Mouse (Mus musculus) midbrain, embryonic 13.5 days (tissue): ENCODE measurements around the gene Desi2. TPM values are rescaled to one million over a fixed set of nuclear protein-coding genes. Genes with fewer than 3 reads are reported as not detected.
"Not testable (repeated sequence)": the region's sequence is repeated elsewhere in the genome, so short reads cannot be mapped to it uniquely, and the experiment has no call there.

ENCODE experiments used
- ATAC-seq: fragments of 200-750 bp; cut with Nextera tagmentation; 2 replicates; pipeline ENCODE4 v1.8.0; 2017; ENCODE audit warnings: mild to moderate bottlenecking, moderate TSS enrichment, moderate library complexity
- H3K27ac ChIP-seq: fragments of 300-500 bp; sonication (generic); 2 replicates; pipeline ENCODE4 v1.5.1; 2015; ENCODE audit warnings: inconsistent platforms, mild to moderate bottlenecking, moderate library complexity
- H3K27me3 ChIP-seq: fragments of 300-500 bp; sonication (generic); 2 replicates; pipeline ENCODE4 v1.6.1; 2015; ENCODE audit warnings: mild to moderate bottlenecking, inconsistent platforms
- H3K36me3 ChIP-seq: fragments of 300-500 bp; sonication (generic); 2 replicates; pipeline ENCODE4 v1.6.1; 2015; ENCODE audit warnings: mild to moderate bottlenecking, inconsistent platforms
- H3K4me1 ChIP-seq: fragments of 300-500 bp; sonication (generic); replicated peaks from 2 replicates; pipeline ENCODE4 v1.6.1; 2015; ENCODE audit warnings: inconsistent platforms
- H3K4me2 ChIP-seq: fragments of 300-500 bp; sonication (generic); replicated peaks from 2 replicates; pipeline ENCODE4 v1.6.1; 2015; ENCODE audit warnings: moderate library complexity, mild to moderate bottlenecking, inconsistent platforms
- H3K4me3 ChIP-seq: fragments of 300-500 bp; sonication (generic); replicated peaks from 2 replicates; pipeline ENCODE4 v1.5.1; 2015; ENCODE audit warnings: mild to moderate bottlenecking, inconsistent platforms
- H3K9ac ChIP-seq: fragments of 300-500 bp; sonication (generic); replicated peaks from 2 replicates; pipeline ENCODE4 v1.6.1; 2015; ENCODE audit warnings: mild to moderate bottlenecking, inconsistent platforms
- H3K9me3 ChIP-seq: fragments of 300-500 bp; sonication (generic); 2 replicates; pipeline ENCODE4 v1.6.1; 2016; ENCODE audit warnings: mild to moderate bottlenecking, inconsistent platforms
- WGBS: fragments of 180-500 bp; shearing (Covaris S2); methylation state at CpG from one replicate; pipeline ENCODE4 v1.1.7; 2015; 5-methylcytosine and 5-hydroxymethylcytosine counted together
- polyA plus RNA-seq: library from polyadenylated mRNA; unstranded; fragments of >200 nt; fragmentation: Nextera tagmentation; extraction: Ambion mirVana; gene quantifications from 2 replicates; pipeline ENCODE4 v1.2.1, GENCODE M21; 2015

Gene Desi2
- polyA plus RNA-seq, 1 experiment from 2014 or later: 19.7 TPM

DNA sequence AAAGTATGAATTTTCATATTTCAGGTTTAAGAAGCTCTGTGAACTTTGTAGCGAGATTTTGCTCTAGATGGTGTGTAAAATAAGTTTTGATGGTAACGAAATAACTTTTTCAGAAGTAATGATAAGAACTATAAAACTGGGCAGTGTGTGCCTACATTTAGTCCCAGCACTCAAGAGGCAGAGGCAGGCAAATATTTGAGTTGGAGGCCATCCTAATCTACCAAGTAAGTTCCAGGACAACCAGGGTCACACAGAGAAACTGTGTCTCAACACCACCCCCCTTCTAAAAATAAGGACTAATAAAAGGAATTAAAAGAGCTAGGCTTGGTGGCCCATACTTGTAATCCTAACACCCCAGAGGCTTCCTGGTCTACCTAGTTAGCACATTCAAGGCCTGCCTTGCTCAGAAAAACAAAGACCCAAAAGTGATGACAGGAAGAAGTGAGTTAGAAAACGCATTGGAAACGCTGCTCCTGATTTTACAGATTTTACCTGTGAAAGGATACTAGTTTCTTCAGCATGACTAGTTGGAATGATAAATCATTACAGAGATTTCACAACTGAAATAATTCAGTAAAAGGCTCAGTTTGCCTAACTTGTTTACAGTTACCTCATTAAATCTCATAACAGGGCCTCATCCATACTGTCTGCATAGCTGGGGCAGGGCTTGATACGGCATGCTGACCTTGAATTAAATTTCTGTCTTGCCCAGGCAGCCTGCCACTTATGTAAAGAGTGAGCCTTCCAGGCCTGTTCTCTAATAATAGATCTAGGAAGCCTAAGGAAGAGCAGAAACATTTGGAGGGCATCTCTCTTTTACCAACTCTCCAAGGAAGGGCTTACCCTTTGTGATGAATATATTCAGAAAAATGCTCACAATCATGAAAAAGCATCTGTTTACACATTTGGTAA lies 32.2 kb downstream of the Desi2 start:
- no peak overlapping the region for H3K4me3 ChIP-seq
- no peak overlapping the region for H3K4me2 ChIP-seq
- peaks cover 2% of the 10 kb centered on the region for H3K36me3 ChIP-seq
- ATAC-seq: no peak
- no peaks in the 10 kb centered on the region for H3K4me1 ChIP-seq
- no peak overlapping the region for H3K27ac ChIP-seq
- peaks cover 2% of the 10 kb centered on the region; the same call in 1 of the 2 replicates for H3K9me3 ChIP-seq
- H3K27me3 ChIP-seq: no peaks in the 10 kb centered on the region
- no peak overlapping the region for H3K9ac ChIP-seq
- 84% methylated on average over 5 of the region's 5 CpGs for WGBS

DNA sequence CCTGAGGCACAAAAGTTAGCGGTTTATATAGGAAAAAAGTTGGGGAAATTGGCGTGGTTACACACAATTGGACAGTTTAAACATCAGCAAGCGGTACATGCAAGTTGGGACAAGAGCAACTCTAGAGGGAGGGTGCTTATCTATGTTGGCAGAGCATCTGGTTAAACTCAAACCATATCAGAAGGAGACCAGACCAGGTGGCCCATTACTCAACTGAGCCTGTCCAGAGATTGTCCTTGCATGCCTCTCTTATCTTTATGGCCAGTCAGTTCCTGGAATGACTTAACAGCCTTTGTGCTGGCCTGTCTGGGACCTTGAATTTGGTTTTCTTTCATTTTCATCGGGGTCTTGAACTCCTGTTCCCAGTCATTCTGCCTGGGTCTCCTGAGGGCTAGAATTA lies 41.7 kb downstream of the Desi2 start:
- H3K4me3 ChIP-seq, H3K27me3 ChIP-seq, H3K4me1 ChIP-seq, ATAC-seq, H3K4me2 ChIP-seq, H3K9ac ChIP-seq, H3K27ac ChIP-seq: not testable (repeated sequence)
- Histone ChIP-seq H3K36me3 (peaks cover 51% of the 10 kb centered on the region), H3K9me3 (peaks cover 37% of the 10 kb centered on the region)
- 94% methylated on average over 4 of the region's 4 CpGs for WGBS

- Histone ChIP-seq H3K4me1 (no peaks in the 10 kb centered on the region), H3K27ac (no peak overlapping the region), H3K27me3 (no peaks in the 10 kb centered on the region), H3K9ac (no peak overlapping the region), H3K4me3 (no peak overlapping the region), H3K36me3 (peaks cover 5% of the 10 kb centered on the region; the same call in 1 of the 2 replicates), H3K9me3 (no peaks in the 10 kb centered on the region), H3K4me2 (no peak overlapping the region)
- WGBS: 97% methylated on average over 3 of the region's 3 CpGs
- no peak for ATAC-seq
Measured at GRCm38 (mm10) chr1:178234109-178234508, 46.9 kb downstream of the Desi2 start.

GRCm38 (mm10) chr1:178235919-178236466 lies 48.8 kb downstream of the Desi2 start:
- WGBS: 86% methylated on average over 2 of the region's 2 CpGs
- H3K9me3 ChIP-seq: no peaks in the 10 kb centered on the region
- ATAC-seq: no peak

DNA sequence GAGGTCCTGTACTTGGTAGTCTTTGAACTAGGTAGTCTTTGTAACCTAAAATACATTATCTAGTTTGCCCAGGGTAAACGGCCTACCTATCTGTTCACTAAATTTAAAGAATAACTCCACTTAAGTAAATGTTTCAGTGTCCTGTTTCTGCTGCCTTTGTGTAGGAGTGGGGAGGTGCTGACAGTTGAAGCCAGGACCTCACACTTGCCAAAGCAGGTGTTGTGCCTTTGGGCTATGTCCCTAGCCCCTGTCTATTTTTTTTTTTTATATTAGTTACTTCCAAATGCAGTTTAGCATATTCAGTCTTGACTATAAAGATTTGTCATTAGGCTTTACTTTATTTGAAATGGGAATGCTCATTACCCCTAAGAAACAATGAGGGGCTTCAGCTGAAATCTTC lies 51.5 kb downstream of the Desi2 start:
- 98% methylated on average over 1 of the region's 1 CpGs for WGBS
- Histone ChIP-seq H3K4me2 (no peak overlapping the region), H3K9ac (no peak overlapping the region), H3K4me1 (no peaks in the 10 kb centered on the region), H3K27ac (no peak overlapping the region), H3K9me3 (no peaks in the 10 kb centered on the region), H3K4me3 (no peak overlapping the region), H3K27me3 (no peaks in the 10 kb centered on the region), H3K36me3 (peaks cover 5% of the 10 kb centered on the region; the same call in 1 of the 2 replicates)
- ATAC-seq: no peak

More at GRCm38 (mm10) chr1:178235919-178236466, 48.8 kb downstream of the Desi2 start:
- H3K9ac ChIP-seq: no peak overlapping the region
- no peaks in the 10 kb centered on the region for H3K27me3 ChIP-seq
- no peaks in the 10 kb centered on the region for H3K4me1 ChIP-seq
- no peak overlapping the region for H3K4me2 ChIP-seq
- 0 out of 2 replicates have a peak, but pooled peaks cover 4% of the 10 kb centered on the region for H3K36me3 ChIP-seq
- H3K27ac ChIP-seq: no peak overlapping the region
- no peak overlapping the region for H3K4me3 ChIP-seq

GRCm38 (mm10) chr1:178241884-178242508 lies 54.8 kb downstream of the Desi2 start:
- Histone ChIP-seq H3K4me3 (no peak overlapping the region), H3K9me3 (no peaks in the 10 kb centered on the region), H3K27me3 (no peaks in the 10 kb centered on the region), H3K4me1 (no peaks in the 10 kb centered on the region), H3K4me2 (no peak overlapping the region), H3K27ac (no peak overlapping the region), H3K36me3 (peaks cover 18% of the 10 kb centered on the region), H3K9ac (no peak overlapping the region)
- ATAC-seq: no peak
- 100% methylated on average over 1 of the region's 1 CpGs for WGBS

GRCm38 (mm10) chr1:178248107-178248820 lies 61.0 kb downstream of the Desi2 start:
- H3K4me2 ChIP-seq: no peak overlapping the region
- H3K27me3 ChIP-seq: no peaks in the 10 kb centered on the region
- ATAC-seq: no peak
- H3K9ac ChIP-seq: no peak overlapping the region
- no peaks in the 10 kb centered on the region for H3K9me3 ChIP-seq
- no peaks in the 10 kb centered on the region for H3K4me1 ChIP-seq
- WGBS: 89% methylated on average over 1 of the region's 1 CpGs
- peaks cover 34% of the 10 kb centered on the region for H3K36me3 ChIP-seq
- H3K27ac ChIP-seq: no peak overlapping the region
- no peak overlapping the region for H3K4me3 ChIP-seq

DNA sequence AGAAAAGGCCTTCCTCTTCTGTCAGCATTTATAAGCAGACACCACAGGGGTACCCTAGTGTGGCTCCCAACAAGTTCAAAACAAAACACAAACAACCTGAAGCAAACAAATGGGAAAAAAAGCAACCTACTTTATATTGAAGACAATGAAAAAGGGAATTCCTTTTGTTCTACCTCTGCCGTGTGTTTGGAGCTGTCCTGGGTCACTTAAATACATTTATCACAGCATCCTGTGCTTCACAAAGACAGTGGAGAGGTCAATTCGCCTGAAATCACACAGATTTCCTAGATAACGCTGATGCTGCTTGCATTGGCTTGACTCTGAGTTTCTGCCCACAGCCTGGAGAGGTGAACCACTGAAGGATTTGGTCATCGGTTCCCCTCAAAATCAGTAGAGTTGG lies 67.4 kb downstream of the Desi2 start:
- no peak overlapping the region for H3K27ac ChIP-seq
- H3K9ac ChIP-seq: no peak overlapping the region
- H3K4me3 ChIP-seq: no peak overlapping the region
- no peak overlapping the region for H3K4me2 ChIP-seq
- no peaks in the 10 kb centered on the region for H3K9me3 ChIP-seq
- 89% methylated on average over 4 of the region's 4 CpGs for WGBS
- H3K27me3 ChIP-seq: no peaks in the 10 kb centered on the region
- no peak for ATAC-seq
- no peaks in the 10 kb centered on the region for H3K4me1 ChIP-seq
- H3K36me3 ChIP-seq: peaks cover 29% of the 10 kb centered on the region

- no peaks in the 10 kb centered on the region for H3K27me3 ChIP-seq
- H3K27ac ChIP-seq: no peak overlapping the region
- WGBS: 94% methylated on average over 4 of the region's 4 CpGs
- H3K4me3 ChIP-seq: no peak overlapping the region
- no peaks in the 10 kb centered on the region for H3K9me3 ChIP-seq
- no peak for ATAC-seq
- peaks cover 15% of the 10 kb centered on the region for H3K36me3 ChIP-seq
- H3K4me2 ChIP-seq: no peak overlapping the region
- no peaks in the 10 kb centered on the region for H3K4me1 ChIP-seq
- H3K9ac ChIP-seq: no peak overlapping the region
Measured at GRCm38 (mm10) chr1:178256351-178256750, 69.1 kb downstream of the Desi2 start.

DNA sequence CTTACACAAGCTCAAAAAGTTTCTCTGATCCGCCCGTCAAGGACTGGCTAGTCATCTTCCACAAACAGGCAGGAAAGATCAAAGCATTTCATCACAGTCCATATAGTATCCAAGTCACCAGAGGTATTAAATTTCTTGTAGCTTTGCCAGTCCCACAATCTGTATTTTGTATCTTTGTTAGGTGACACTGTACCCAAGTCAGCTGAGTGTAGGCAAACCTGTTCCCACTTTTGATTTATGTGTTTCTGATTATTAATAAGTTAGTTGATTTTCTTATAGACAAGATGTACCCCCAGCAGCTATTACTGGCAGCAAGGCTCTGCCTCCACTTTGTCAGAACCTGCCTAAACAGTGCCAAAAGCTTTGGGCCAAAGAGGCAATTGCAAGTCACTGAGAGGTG lies 71.6 kb downstream of the Desi2 start:
- ATAC-seq: no peak
- H3K4me2 ChIP-seq: no peak overlapping the region
- H3K27me3 ChIP-seq: no peaks in the 10 kb centered on the region
- H3K4me1 ChIP-seq: no peaks in the 10 kb centered on the region
- peaks cover 13% of the 10 kb centered on the region for H3K36me3 ChIP-seq
- H3K9me3 ChIP-seq: no peaks in the 10 kb centered on the region
- H3K4me3 ChIP-seq: no peak overlapping the region
- no peak overlapping the region for H3K27ac ChIP-seq
- WGBS: 96% methylated on average over 2 of the region's 2 CpGs
- no peak overlapping the region for H3K9ac ChIP-seq

- not testable (repeated sequence) for H3K4me2 ChIP-seq, H3K9ac ChIP-seq, H3K27ac ChIP-seq, H3K4me1 ChIP-seq, H3K4me3 ChIP-seq, H3K9me3 ChIP-seq, H3K27me3 ChIP-seq, ATAC-seq, H3K36me3 ChIP-seq
- 95% methylated on average over 3 of the region's 3 CpGs for WGBS
Measured at GRCm38 (mm10) chr1:178265381-178265780, 78.2 kb downstream of the Desi2 start.

DNA sequence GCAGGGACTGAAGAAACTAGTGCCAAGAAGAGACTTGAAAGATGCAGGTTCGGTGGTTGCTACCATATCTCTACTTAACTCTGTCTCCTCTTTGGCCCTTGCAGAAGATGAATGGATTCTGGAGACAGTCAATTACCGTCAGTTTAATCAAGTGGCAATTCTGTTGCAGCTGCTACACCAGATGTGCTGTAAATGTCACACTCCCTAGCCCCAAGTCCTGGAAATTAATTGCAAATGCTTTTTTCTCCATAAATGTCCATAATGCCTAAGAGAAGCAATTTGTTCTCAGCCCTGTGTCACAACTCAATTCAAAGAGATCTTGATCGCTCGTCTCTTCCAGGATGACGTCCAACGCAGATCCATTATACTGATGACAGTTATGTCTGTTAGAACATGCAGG lies 83.4 kb downstream of the Desi2 start:
- no peak overlapping the region for H3K4me2 ChIP-seq
- H3K9me3 ChIP-seq: no peaks in the 10 kb centered on the region
- H3K27ac ChIP-seq: no peak overlapping the region
- WGBS: 84% methylated on average over 6 of the region's 6 CpGs
- H3K4me1 ChIP-seq: 0 out of 2 replicates have a peak, but pooled peaks cover 2% of the 10 kb centered on the region
- no peaks in the 10 kb centered on the region for H3K27me3 ChIP-seq
- no peaks in the 10 kb centered on the region for H3K36me3 ChIP-seq
- H3K9ac ChIP-seq: no peak overlapping the region
- no peak overlapping the region for H3K4me3 ChIP-seq
- no peak for ATAC-seq
